Mouse (Mus musculus) layer of hippocampus, adult 2 months (tissue): ENCODE data around the gene Mrgpra2b. TPM values are rescaled to one million over a fixed set of nuclear protein-coding genes. Genes with fewer than 3 reads are reported as not detected.
"Not testable (repeated sequence)": the region's sequence is repeated elsewhere in the genome, so short reads cannot be mapped to it uniquely, and the experiment has no call there.

Experiments used
- DNase-seq, 2 experiments: peaks; one replicate each; pipeline ENCODE4 v3.0.0; 2022; ENCODE audit warnings: low spot score in 2 of 2
- H3K27ac ChIP-seq: fragments of 200-600 bp; 2 replicates; pipeline ENCODE4 v1.8.1; 2022
- H3K4me3 ChIP-seq: fragments of 200-600 bp; 2 replicates; pipeline ENCODE4 v1.8.1; 2022; ENCODE audit warnings: mild to moderate bottlenecking
- CTCF ChIP-seq: fragments of 200-600 bp; conservative IDR thresholded peaks from 2 replicates; pipeline ENCODE4 v1.8.1; 2022; ENCODE audit warnings: antibody characterized with exemption, mild to moderate bottlenecking, moderate library complexity
- long read RNA-seq, 2 experiments: library from polyadenylated mRNA; stranded (forward); transcript quantifications; one replicate each; pipeline ENCODE4 v2.0.0; 2021; ENCODE audit warnings: borderline mapping rate in 2 of 2
- total RNA-seq, 2 experiments: library from RNA; stranded (reverse); gene quantifications; 2 replicates each; pipeline ENCODE4 v1.2.3; 2021

Gene Mrgpra2b
- total RNA-seq: not detected
- long read RNA-seq, experiment 1: 0 reads
- long read RNA-seq, experiment 2: 0 reads

- Histone ChIP-seq H3K4me3 (no peak within 1 kb of the TSS), H3K27ac (no peak within 1 kb of the TSS)
- no peak for TF ChIP-seq CTCF
- DNase-seq: no peak
Measured at GRCm38 (mm10) chr7:47528762-47529161, at the start of gene Mrgpra2b. Gene Mrgpra2b (minus strand): TSS chr7:47528862.

DNA sequence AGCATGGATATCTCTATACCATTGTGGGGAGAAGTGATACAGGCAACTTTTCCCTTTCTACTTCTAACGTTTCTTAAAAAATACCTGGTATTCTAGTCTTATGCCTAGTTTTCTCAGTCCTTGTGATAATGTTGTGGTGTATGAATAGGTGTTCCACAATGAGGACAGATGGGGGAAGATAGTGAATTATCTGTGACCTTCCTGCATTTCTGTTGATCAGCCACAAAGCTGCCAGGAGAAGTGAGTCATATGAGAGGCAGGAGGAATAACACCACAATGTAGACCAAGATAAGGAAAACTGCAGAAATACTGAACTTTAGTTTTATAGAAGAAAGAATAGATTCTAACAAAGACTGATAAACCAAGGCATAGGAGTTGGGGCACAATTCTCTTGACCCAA lies 12.3 kb downstream of the Mrgpra2b start:
- no peak for TF ChIP-seq CTCF
- H3K4me3 ChIP-seq: no peak overlapping the region
- no peak overlapping the region for H3K27ac ChIP-seq
- DNase-seq: no peak

DNA sequence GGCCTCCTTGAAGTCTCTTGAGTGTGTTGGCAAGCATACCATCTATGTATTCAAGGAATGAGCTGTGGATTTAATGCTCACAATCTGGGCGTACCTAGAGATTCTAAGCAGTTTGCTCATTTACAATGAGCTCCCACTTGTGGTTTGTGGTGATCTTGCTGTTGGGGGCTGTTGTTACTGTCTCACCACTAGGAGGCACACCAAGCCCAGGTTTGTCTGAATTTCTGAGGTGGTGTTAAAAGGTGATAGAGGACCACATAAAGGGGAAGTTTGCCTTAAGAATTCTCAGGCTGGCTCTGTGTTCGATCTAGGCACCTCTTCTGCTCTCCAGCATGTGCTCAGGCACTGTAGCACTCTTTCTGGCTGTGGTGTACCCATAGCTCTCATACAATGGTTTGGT lies 13.6 kb downstream of the Mrgpra2b start:
- Histone ChIP-seq H3K27ac (no peak overlapping the region), H3K4me3 (no peak overlapping the region)
- no peak for TF ChIP-seq CTCF
- no peak for DNase-seq

- TF ChIP-seq CTCF: no peak
- Histone ChIP-seq H3K4me3 (no peak overlapping the region), H3K27ac (no peak overlapping the region)
- DNase-seq: no peak
Measured at GRCm38 (mm10) chr7:47502953-47503352, 25.7 kb downstream of the Mrgpra2b start.

- H3K4me3 ChIP-seq, DNase-seq, H3K27ac ChIP-seq: not testable (repeated sequence)
Measured at GRCm38 (mm10) chr7:47491266-47491665, 37.4 kb downstream of the Mrgpra2b start.

DNA sequence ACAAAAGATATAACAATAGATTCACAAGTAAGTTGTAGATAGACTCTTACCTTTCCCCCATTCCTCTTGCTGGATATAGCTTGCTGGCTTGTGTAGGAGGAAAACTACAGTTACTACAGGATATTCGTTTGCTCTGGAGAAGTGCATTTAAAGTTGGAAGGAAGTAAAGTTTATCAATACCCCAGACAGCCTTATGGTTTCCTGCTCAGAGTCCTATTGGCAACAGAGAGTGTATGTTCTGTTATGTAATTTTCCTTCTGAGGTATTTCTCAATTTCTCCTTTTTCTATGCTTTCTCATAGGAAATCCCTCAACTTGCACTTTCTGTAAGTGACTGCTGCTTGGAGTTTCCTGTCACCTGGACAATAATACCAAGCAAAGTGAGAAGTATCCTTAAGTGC lies 39.2 kb downstream of the Mrgpra2b start:
- not testable (repeated sequence) for H3K27ac ChIP-seq, H3K4me3 ChIP-seq, DNase-seq

- H3K27ac ChIP-seq, DNase-seq, H3K4me3 ChIP-seq: not testable (repeated sequence)
Measured at GRCm38 (mm10) chr7:47483181-47483580, 45.5 kb downstream of the Mrgpra2b start.

DNA sequence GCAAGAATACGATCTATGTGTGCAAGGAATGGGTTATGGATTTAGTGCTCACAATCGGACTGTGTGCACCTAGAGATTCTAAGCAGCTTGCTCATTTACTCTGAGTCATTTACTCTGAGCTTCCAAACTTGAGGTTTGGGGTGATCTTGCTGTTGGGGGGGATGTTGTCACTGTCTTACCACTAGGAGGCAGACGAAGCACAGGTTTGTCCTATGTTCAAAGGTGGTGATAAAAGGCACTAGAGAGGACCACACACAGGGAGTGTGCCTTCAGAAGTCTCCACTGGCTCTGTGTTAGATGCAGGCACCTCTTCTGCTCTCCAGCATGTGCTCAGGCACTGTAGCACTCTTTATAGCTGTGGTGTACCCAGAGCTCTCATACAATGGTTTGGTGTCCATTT lies 54.8 kb downstream of the Mrgpra2b start:
- not testable (repeated sequence) for DNase-seq, H3K4me3 ChIP-seq, H3K27ac ChIP-seq

- not testable (repeated sequence) for H3K27ac ChIP-seq, DNase-seq, H3K4me3 ChIP-seq
Measured at GRCm38 (mm10) chr7:47465278-47465981, 63.2 kb downstream of the Mrgpra2b start.

- not testable (repeated sequence) for H3K27ac ChIP-seq, DNase-seq, H3K4me3 ChIP-seq
Measured at GRCm38 (mm10) chr7:47452015-47452414, 76.6 kb downstream of the Mrgpra2b start, which contains the start of gene Mrgpra2a. Gene Mrgpra2a (minus strand): TSS chr7:47452139.

DNA sequence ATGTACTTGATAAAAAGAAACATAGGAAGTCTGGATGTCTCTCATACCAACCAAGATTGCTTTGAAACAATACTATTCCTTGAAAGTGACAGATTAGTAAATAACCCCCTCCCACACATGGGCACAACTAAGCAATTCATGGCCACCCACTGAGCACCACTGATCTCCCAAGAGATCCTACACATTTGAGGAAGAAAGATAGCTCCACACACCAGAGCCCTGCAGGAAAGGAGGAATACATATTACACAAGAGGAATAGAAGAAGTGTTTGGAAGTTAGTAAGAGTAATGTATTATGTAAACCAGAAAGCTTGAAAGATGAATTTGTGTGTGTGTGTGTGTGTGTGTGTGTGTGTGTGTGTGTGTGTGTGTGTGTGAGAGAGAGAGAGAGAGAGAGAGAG lies 82.9 kb downstream of the Mrgpra2b start:
- H3K27ac ChIP-seq, DNase-seq, H3K4me3 ChIP-seq: not testable (repeated sequence)

DNA sequence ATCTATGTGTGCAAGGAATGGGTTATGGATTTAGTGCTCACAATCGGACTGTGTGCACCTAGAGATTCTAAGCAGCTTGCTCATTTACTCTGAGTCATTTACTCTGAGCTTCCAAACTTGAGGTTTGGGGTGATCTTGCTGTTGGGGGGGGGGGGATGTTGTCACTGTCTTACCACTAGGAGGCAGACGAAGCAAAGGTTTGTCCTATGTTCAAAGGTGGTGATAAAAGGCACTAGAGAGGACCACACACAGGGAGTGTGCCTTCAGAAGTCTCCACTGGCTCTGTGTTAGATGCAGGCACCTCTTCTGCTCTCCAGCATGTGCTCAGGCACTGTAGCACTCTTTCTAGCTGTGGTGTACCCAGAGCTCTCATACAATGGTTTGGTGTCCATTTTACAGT lies 92.2 kb downstream of the Mrgpra2b start:
- not testable (repeated sequence) for DNase-seq, H3K27ac ChIP-seq, H3K4me3 ChIP-seq

GRCm38 (mm10) chr7:47427815-47428508 lies 100.7 kb downstream of the Mrgpra2b start:
- not testable (repeated sequence) for DNase-seq, H3K4me3 ChIP-seq, H3K27ac ChIP-seq

Other genes with a start within 250 kb of the Mrgpra2b start
- gene Mrgpra1, start 174.6 kb downstream of the Mrgpra2b start, total RNA-seq: not detected
- not detected for gene Mrgpra2a, start 76.7 kb downstream of the Mrgpra2b start, total RNA-seq
- gene Mrgpra3, start 72.5 kb upstream of the Mrgpra2b start, total RNA-seq: not detected